Mouse (Mus musculus) lung, embryonic 15.5 days (tissue): ENCODE measurements around the gene Rnls. TPM values are rescaled to one million over a fixed set of nuclear protein-coding genes. Genes with fewer than 3 reads are reported as not detected.
A peak's percentile ranks its signal among the peaks of the same experiment; 100 is the strongest.

Source experiments
- ATAC-seq: fragments of 200-750 bp; cut with Nextera tagmentation; 2 replicates; pipeline ENCODE4 v1.8.0; 2017; ENCODE audit warnings: moderate number of reproducible peaks, borderline replicate concordance; ENCODE audit not compliant: low FRiP score, low TSS enrichment; ENCODE audit errors: extremely low read depth
- H3K27ac ChIP-seq: fragments of 300-500 bp; sonication (generic); 2 replicates; pipeline ENCODE4 v1.5.1; 2015; ENCODE audit warnings: moderate library complexity, mild to moderate bottlenecking, inconsistent platforms
- H3K27me3 ChIP-seq: fragments of 300-500 bp; sonication (generic); 2 replicates; pipeline ENCODE4 v1.6.1; 2015; ENCODE audit warnings: inconsistent platforms
- H3K36me3 ChIP-seq: fragments of 300-500 bp; sonication (generic); 2 replicates; pipeline ENCODE4 v1.6.1; 2015; ENCODE audit warnings: inconsistent platforms
- H3K4me1 ChIP-seq: fragments of 300-500 bp; sonication (generic); 2 replicates; pipeline ENCODE4 v1.6.1; 2015; ENCODE audit warnings: inconsistent platforms
- H3K4me2 ChIP-seq: fragments of 300-500 bp; sonication (generic); 2 replicates; pipeline ENCODE4 v1.6.1; 2015; ENCODE audit warnings: inconsistent platforms, mild to moderate bottlenecking, moderate library complexity
- H3K4me3 ChIP-seq: fragments of 300-500 bp; sonication (generic); 2 replicates; pipeline ENCODE4 v1.5.1; 2015; ENCODE audit warnings: mild to moderate bottlenecking, inconsistent platforms
- H3K9ac ChIP-seq: fragments of 300-500 bp; sonication (generic); 2 replicates; pipeline ENCODE4 v1.6.1; 2015; ENCODE audit warnings: inconsistent platforms
- H3K9me3 ChIP-seq: fragments of 300-500 bp; sonication (generic); 2 replicates; pipeline ENCODE4 v1.6.1; 2016; ENCODE audit warnings: inconsistent platforms
- WGBS: fragments of 180-500 bp; shearing (Covaris S2); methylation state at CpG from one replicate; pipeline ENCODE4 v1.1.7; 2015; 5-methylcytosine and 5-hydroxymethylcytosine counted together
- polyA plus RNA-seq: library from polyadenylated mRNA; unstranded; fragments of >200 nt; fragmentation: Nextera tagmentation; extraction: Ambion mirVana; gene quantifications from 2 replicates; pipeline ENCODE4 v1.2.1, GENCODE M21; 2015

The Rnls gene
- polyA plus RNA-seq, 1 experiment from 2014 or later = 6.5 TPM

GRCm38 (mm10) chr19:33253893-33254292, 138.2 kb downstream of the Rnls start:
- H3K9ac ChIP-seq = no peak overlapping the region
- no peak for ATAC-seq
- H3K4me1 ChIP-seq = no peaks in the 10 kb centered on the region
- no peak overlapping the region for H3K4me2 ChIP-seq
- H3K27me3 ChIP-seq = no peaks in the 10 kb centered on the region
- no peaks in the 10 kb centered on the region for H3K9me3 ChIP-seq
- no peak overlapping the region for H3K4me3 ChIP-seq
- H3K27ac ChIP-seq = no peak overlapping the region
- no peaks in the 10 kb centered on the region for H3K36me3 ChIP-seq
- 22% methylated on average over 5 of the region's 5 CpGs for WGBS

- 68% methylated on average over 5 of the region's 5 CpGs for WGBS
- Histone ChIP-seq H3K27ac (no peak overlapping the region), H3K9ac (no peak overlapping the region), H3K36me3 (no peaks in the 10 kb centered on the region), H3K4me2 (no peak overlapping the region), H3K27me3 (no peaks in the 10 kb centered on the region), H3K4me1 (no peaks in the 10 kb centered on the region), H3K9me3 (no peaks in the 10 kb centered on the region), H3K4me3 (no peak overlapping the region)
- ATAC-seq = no peak
Observed at GRCm38 (mm10) chr19:33252226-33252625, 139.9 kb downstream of the Rnls start.

GRCm38 (mm10) chr19:33244196-33244595, 147.9 kb downstream of the Rnls start:
- no peak for ATAC-seq
- H3K36me3 ChIP-seq = no peaks in the 10 kb centered on the region
- no peaks in the 10 kb centered on the region for H3K9me3 ChIP-seq
- no peak overlapping the region for H3K27ac ChIP-seq
- no peak overlapping the region for H3K9ac ChIP-seq
- WGBS = 76% methylated on average over 2 of the region's 2 CpGs
- no peak overlapping the region for H3K4me3 ChIP-seq
- no peaks in the 10 kb centered on the region for H3K4me1 ChIP-seq
- no peak overlapping the region for H3K4me2 ChIP-seq
- no peaks in the 10 kb centered on the region for H3K27me3 ChIP-seq

- no peaks in the 10 kb centered on the region for H3K36me3 ChIP-seq
- no peaks in the 10 kb centered on the region for H3K4me1 ChIP-seq
- no peak overlapping the region for H3K4me2 ChIP-seq
- ATAC-seq = no peak
- no peak overlapping the region for H3K27ac ChIP-seq
- H3K27me3 ChIP-seq = no peaks in the 10 kb centered on the region
- no peak overlapping the region for H3K9ac ChIP-seq
- H3K4me3 ChIP-seq = no peak overlapping the region
- 74% methylated on average over 2 of the region's 2 CpGs for WGBS
- no peaks in the 10 kb centered on the region for H3K9me3 ChIP-seq
Observed at GRCm38 (mm10) chr19:33240386-33240785, 151.7 kb downstream of the Rnls start.

GRCm38 (mm10) chr19:33232902-33233301, 159.2 kb downstream of the Rnls start:
- Histone ChIP-seq H3K27me3 (no peaks in the 10 kb centered on the region), H3K4me1 (no peaks in the 10 kb centered on the region), H3K9ac (no peak overlapping the region), H3K27ac (no peak overlapping the region), H3K36me3 (no peaks in the 10 kb centered on the region), H3K4me2 (no peak overlapping the region), H3K4me3 (no peak overlapping the region), H3K9me3 (no peaks in the 10 kb centered on the region)
- WGBS = 77% methylated on average over 3 of the region's 3 CpGs
- ATAC-seq = no peak

GRCm38 (mm10) chr19:33231303-33231702, 160.8 kb downstream of the Rnls start:
- WGBS = 56% methylated on average over 6 of the region's 6 CpGs
- H3K27ac ChIP-seq = no peak overlapping the region
- no peaks in the 10 kb centered on the region for H3K36me3 ChIP-seq
- H3K4me3 ChIP-seq = no peak overlapping the region
- no peaks in the 10 kb centered on the region for H3K4me1 ChIP-seq
- ATAC-seq = no peak
- H3K9me3 ChIP-seq = no peaks in the 10 kb centered on the region
- H3K4me2 ChIP-seq = no peak overlapping the region
- no peak overlapping the region for H3K9ac ChIP-seq
- no peaks in the 10 kb centered on the region for H3K27me3 ChIP-seq

GRCm38 (mm10) chr19:33227004-33227403, 165.1 kb downstream of the Rnls start:
- H3K4me2 ChIP-seq = no peak overlapping the region
- ATAC-seq = peak; percentile 69; the same call in 1 of the 2 replicates
- WGBS = 4% methylated on average over 3 of the region's 3 CpGs

GRCm38 (mm10) chr19:33225858-33226705, 166.0 kb downstream of the Rnls start:
- Histone ChIP-seq H3K36me3 (no peaks in the 10 kb centered on the region), H3K4me2 (no peak overlapping the region), H3K4me3 (no peak overlapping the region), H3K27ac (no peak overlapping the region), H3K27me3 (no peaks in the 10 kb centered on the region), H3K9me3 (no peaks in the 10 kb centered on the region), H3K9ac (no peak overlapping the region), H3K4me1 (peaks cover 18% of the 10 kb centered on the region)
- no peak for ATAC-seq
- WGBS = 59% methylated on average over 5 of the region's 5 CpGs

More at GRCm38 (mm10) chr19:33227004-33227403, 165.1 kb downstream of the Rnls start:
- Histone ChIP-seq H3K9me3 (no peaks in the 10 kb centered on the region), H3K4me1 (peaks cover 18% of the 10 kb centered on the region), H3K36me3 (no peaks in the 10 kb centered on the region), H3K9ac (no peak overlapping the region), H3K4me3 (no peak overlapping the region), H3K27ac (no peak overlapping the region), H3K27me3 (no peaks in the 10 kb centered on the region)

GRCm38 (mm10) chr19:33225002-33225376, 167.1 kb downstream of the Rnls start:
- Histone ChIP-seq H3K4me3 (no peak overlapping the region), H3K27ac (no peak overlapping the region), H3K36me3 (no peaks in the 10 kb centered on the region), H3K4me2 (no peak overlapping the region), H3K9ac (no peak overlapping the region), H3K4me1 (peaks cover 18% of the 10 kb centered on the region), H3K27me3 (no peaks in the 10 kb centered on the region), H3K9me3 (no peaks in the 10 kb centered on the region)
- WGBS = 81% methylated on average over 9 of the region's 9 CpGs
- ATAC-seq = no peak

GRCm38 (mm10) chr19:33224181-33225001, 167.7 kb downstream of the Rnls start:
- Histone ChIP-seq H3K36me3 (no peaks in the 10 kb centered on the region), H3K27ac (peak overlapping the region; percentile 38; the same call in 1 of the 2 replicates), H3K4me1 (peaks cover 18% of the 10 kb centered on the region), H3K9me3 (no peaks in the 10 kb centered on the region), H3K27me3 (no peaks in the 10 kb centered on the region), H3K4me2 (peak overlapping the region; percentile 30; the same call in 1 of the 2 replicates), H3K9ac (no peak overlapping the region), H3K4me3 (no peak overlapping the region)
- 49% methylated on average over 8 of the region's 8 CpGs for WGBS
- peak; percentile 58; the same call in 1 of the 2 replicates for ATAC-seq

- Histone ChIP-seq H3K36me3 (no peaks in the 10 kb centered on the region), H3K27me3 (no peaks in the 10 kb centered on the region), H3K4me1 (peaks cover 18% of the 10 kb centered on the region), H3K9ac (no peak overlapping the region), H3K27ac (peak overlapping the region; percentile 38), H3K4me2 (peak overlapping the region; percentile 30; the same call in 1 of the 2 replicates), H3K4me3 (no peak overlapping the region), H3K9me3 (no peaks in the 10 kb centered on the region)
- no peak for ATAC-seq
- 31% methylated on average over 5 of the region's 5 CpGs for WGBS
Observed at GRCm38 (mm10) chr19:33223766-33224165, 168.3 kb downstream of the Rnls start.

GRCm38 (mm10) chr19:33223276-33223675, 168.8 kb downstream of the Rnls start:
- Histone ChIP-seq H3K27ac (peak overlapping the region; percentile 38), H3K4me2 (no peak overlapping the region), H3K36me3 (no peaks in the 10 kb centered on the region), H3K9ac (no peak overlapping the region), H3K27me3 (no peaks in the 10 kb centered on the region), H3K4me3 (no peak overlapping the region), H3K9me3 (no peaks in the 10 kb centered on the region), H3K4me1 (peaks cover 18% of the 10 kb centered on the region)
- WGBS = 41% methylated on average over 6 of the region's 6 CpGs
- no peak for ATAC-seq
